Mouse (Mus musculus) forebrain, embryonic 16.5 days (tissue): ENCODE measurements around the gene Camk2d. TPM values are rescaled to one million over a fixed set of nuclear protein-coding genes. Genes with fewer than 3 reads are reported as not detected.

ENCODE experiments used
- ATAC-seq: fragments of 200-750 bp; cut with Nextera tagmentation; 2 replicates; pipeline ENCODE4 v1.8.0; 2017; ENCODE audit warnings: mild to moderate bottlenecking, moderate library complexity
- H3K27ac ChIP-seq: fragments of 300-500 bp; sonication (generic); 2 replicates; pipeline ENCODE4 v1.5.1; 2014; ENCODE audit warnings: low read length, control low read depth
- H3K27me3 ChIP-seq: fragments of 300-500 bp; sonication (generic); replicated peaks from 2 replicates; pipeline ENCODE4 v1.6.1; 2014; ENCODE audit warnings: low read length; ENCODE audit not compliant: control insufficient read depth, insufficient read depth
- H3K36me3 ChIP-seq: fragments of 300-500 bp; sonication (generic); 2 replicates; pipeline ENCODE4 v1.6.1; 2014; ENCODE audit not compliant: control insufficient read depth, insufficient read depth
- H3K4me1 ChIP-seq: fragments of 300-500 bp; sonication (generic); replicated peaks from 2 replicates; pipeline ENCODE4 v1.6.1; 2014; ENCODE audit warnings: low read length; ENCODE audit not compliant: control insufficient read depth, insufficient read depth
- H3K4me2 ChIP-seq: fragments of 300-500 bp; sonication (generic); 2 replicates; pipeline ENCODE4 v1.6.1; 2014; ENCODE audit warnings: mild to moderate bottlenecking, low read length, control low read depth
- H3K4me3 ChIP-seq: fragments of 300-500 bp; sonication (generic); replicated peaks from 2 replicates; pipeline ENCODE4 v1.5.1; 2014; ENCODE audit warnings: mild to moderate bottlenecking, low read length, control low read depth
- H3K9ac ChIP-seq: fragments of 300-500 bp; sonication (generic); replicated peaks from 2 replicates; pipeline ENCODE4 v1.6.1; 2014; ENCODE audit warnings: low read depth, low read length, control low read depth
- H3K9me3 ChIP-seq: fragments of 300-500 bp; sonication (generic); 2 replicates; pipeline ENCODE4 v1.6.1; 2016; ENCODE audit warnings: low read length; ENCODE audit not compliant: control insufficient read depth
- WGBS: fragments of 180-500 bp; shearing (Covaris S2); extraction: QIAGEN DNeasy Blood & Tissue Kit; methylation state at CpG from one replicate; pipeline ENCODE4 v1.1.7; 2014; 5-methylcytosine and 5-hydroxymethylcytosine counted together
- polyA plus RNA-seq: library from polyadenylated mRNA; unstranded; fragments of >200 nt; fragmentation: Nextera tagmentation; extraction: Ambion mirVana; gene quantifications from 2 replicates; pipeline ENCODE4 v1.2.1, GENCODE M21; 2015

Gene Camk2d
- polyA plus RNA-seq, 1 experiment from 2014 or later: 40.6 TPM

DNA sequence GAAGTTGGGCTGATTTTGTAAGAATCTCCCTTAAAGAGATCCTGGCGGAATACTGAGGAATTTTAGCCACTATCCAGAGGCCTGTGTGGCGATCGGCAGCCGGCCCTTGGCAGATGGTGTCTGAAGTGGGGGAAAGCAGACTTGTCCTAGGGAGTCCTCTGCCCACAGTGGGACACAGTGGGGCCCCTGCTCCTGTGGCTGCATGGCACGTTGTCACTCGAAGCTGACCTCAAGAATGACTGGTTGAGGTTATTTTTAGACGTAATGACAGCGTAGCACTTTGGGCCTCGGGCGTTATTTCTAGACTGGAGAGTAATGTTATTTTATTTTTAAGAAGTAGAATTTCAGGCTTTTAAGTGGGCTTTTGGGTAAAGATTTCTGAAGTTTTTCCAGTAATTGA, 62.7 kb downstream of the Camk2d start:
- 79% methylated on average over 10 of the region's 10 CpGs for WGBS
- no peak for ATAC-seq
- Histone ChIP-seq H3K27ac (no peak overlapping the region), H3K9me3 (no peaks in the 10 kb centered on the region), H3K27me3 (no peaks in the 10 kb centered on the region), H3K4me1 (peaks cover 3% of the 10 kb centered on the region; the same call in 1 of the 2 replicates), H3K9ac (no peak overlapping the region), H3K36me3 (no peaks in the 10 kb centered on the region), H3K4me3 (no peak overlapping the region), H3K4me2 (no peak overlapping the region)

GRCm38 (mm10) chr3:126659235-126659634, 63.1 kb downstream of the Camk2d start:
- Histone ChIP-seq H3K27me3 (no peaks in the 10 kb centered on the region), H3K4me3 (no peak overlapping the region), H3K9ac (no peak overlapping the region), H3K27ac (no peak overlapping the region), H3K4me2 (no peak overlapping the region), H3K36me3 (no peaks in the 10 kb centered on the region), H3K9me3 (no peaks in the 10 kb centered on the region), H3K4me1 (peaks cover 3% of the 10 kb centered on the region; the same call in 1 of the 2 replicates)
- WGBS: 90% methylated on average over 8 of the region's 8 CpGs
- no peak for ATAC-seq

DNA sequence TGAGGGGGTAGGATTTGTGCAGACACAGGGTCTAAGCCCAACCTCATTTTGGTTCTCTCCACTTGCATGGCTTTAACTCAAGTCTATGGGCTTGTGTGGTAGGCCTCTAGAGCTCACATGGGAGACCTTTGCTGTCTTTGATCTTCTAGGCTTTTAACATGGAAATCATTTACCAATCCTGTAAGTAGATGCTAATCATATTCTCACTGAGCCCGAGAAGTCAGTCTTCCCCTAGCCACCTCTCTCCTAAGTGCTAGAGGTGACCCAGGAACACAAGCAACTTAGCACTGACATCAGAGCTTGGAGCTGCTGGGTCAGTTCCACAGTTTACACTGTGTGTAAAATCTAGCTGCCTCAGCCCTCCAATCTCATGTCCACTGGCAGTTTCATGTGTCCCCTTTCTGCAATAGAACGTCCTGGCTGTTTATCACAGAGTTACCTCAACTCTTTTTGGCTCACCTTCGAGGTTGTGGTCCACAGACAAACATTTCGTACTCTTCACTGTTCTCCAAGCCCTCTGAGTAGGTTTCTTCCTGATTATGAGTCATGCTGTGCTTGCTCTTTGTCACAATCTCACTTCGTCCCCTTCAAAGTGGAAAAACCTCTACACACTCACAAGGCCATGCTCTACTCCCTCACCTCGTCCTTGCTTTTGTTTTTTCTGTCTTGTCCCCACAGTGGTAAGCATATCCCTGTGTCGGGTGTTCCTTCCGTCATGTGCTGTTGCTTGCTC, 63.9 kb downstream of the Camk2d start:
- Histone ChIP-seq H3K9me3 (no peaks in the 10 kb centered on the region), H3K9ac (no peak overlapping the region), H3K27me3 (no peaks in the 10 kb centered on the region), H3K27ac (no peak overlapping the region), H3K4me2 (no peak overlapping the region), H3K4me3 (no peak overlapping the region), H3K36me3 (no peaks in the 10 kb centered on the region), H3K4me1 (peaks cover 3% of the 10 kb centered on the region; the same call in 1 of the 2 replicates)
- no peak for ATAC-seq
- WGBS: 83% methylated on average over 8 of the region's 8 CpGs

DNA sequence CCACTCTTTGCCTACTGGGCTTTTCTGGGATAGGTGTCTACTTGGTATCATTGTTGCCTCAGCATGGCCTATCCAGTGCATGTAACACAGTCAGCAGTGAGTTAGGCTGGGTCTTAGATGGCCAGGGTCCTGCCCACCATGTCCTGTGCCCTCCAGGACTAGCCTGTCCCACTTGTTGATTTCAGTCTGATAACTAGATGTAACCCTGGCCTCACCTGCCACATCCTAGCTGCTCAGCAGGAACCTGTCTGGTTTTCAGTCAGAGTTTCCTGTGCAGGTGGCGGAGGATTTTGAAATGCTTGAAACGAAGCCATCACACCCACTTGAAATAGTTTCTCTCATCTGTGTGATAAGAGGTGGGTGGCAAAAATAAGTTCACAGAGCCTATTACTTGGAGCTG, 64.5 kb downstream of the Camk2d start:
- Histone ChIP-seq H3K4me3 (no peak overlapping the region), H3K9ac (no peak overlapping the region), H3K4me1 (peaks cover 3% of the 10 kb centered on the region; the same call in 1 of the 2 replicates), H3K36me3 (no peaks in the 10 kb centered on the region), H3K27ac (no peak overlapping the region), H3K27me3 (no peaks in the 10 kb centered on the region), H3K9me3 (no peaks in the 10 kb centered on the region), H3K4me2 (no peak overlapping the region)
- WGBS: 92% methylated on average over 2 of the region's 2 CpGs
- ATAC-seq: no peak

DNA sequence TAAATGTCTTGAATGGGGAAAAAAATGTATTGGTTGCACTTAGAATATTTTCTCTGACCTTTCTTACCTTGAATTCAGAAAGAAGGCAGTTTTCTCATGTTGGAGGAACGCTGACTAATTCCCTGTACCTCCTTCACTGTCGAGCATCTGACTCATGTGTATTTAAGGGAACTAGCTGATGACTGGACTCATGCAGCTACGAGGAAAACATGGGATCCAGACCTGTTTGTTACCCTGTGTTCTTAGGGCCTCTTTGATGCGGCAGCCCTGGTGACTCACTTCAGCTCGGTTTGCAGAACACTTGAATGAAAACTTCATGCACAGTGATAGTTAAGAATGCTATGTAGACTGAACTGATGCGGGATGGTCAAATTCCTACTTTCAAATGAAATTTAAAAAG, 64.9 kb downstream of the Camk2d start:
- no peak overlapping the region for H3K4me3 ChIP-seq
- ATAC-seq: no peak
- peaks cover 3% of the 10 kb centered on the region; the same call in 1 of the 2 replicates for H3K4me1 ChIP-seq
- H3K4me2 ChIP-seq: no peak overlapping the region
- no peaks in the 10 kb centered on the region for H3K9me3 ChIP-seq
- no peaks in the 10 kb centered on the region for H3K27me3 ChIP-seq
- H3K9ac ChIP-seq: no peak overlapping the region
- H3K36me3 ChIP-seq: no peaks in the 10 kb centered on the region
- 89% methylated on average over 6 of the region's 6 CpGs for WGBS
- no peak overlapping the region for H3K27ac ChIP-seq

DNA sequence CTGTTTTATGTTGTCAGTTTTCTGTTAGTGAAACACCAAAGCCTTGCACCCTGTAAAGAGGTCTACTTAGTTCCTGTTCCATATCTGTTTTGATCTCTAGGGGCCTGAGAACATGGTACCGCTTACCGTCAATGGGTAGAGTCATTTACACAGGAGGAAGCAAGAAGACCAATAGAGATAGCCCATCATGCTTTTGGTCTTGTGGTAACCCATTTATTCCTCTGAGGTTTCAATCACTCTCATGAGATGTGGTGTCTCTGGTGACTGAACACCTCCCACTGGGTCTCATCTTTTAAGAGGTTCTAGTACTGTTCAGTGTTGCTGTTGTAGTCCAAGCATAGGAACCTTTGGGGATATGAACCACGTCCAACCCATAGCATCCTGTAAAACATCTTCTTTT, 65.8 kb downstream of the Camk2d start:
- no peaks in the 10 kb centered on the region for H3K9me3 ChIP-seq
- H3K27me3 ChIP-seq: no peaks in the 10 kb centered on the region
- no peak overlapping the region for H3K4me3 ChIP-seq
- H3K27ac ChIP-seq: no peak overlapping the region
- H3K9ac ChIP-seq: no peak overlapping the region
- peaks cover under 1% of the 10 kb centered on the region; the same call in 1 of the 2 replicates for H3K4me1 ChIP-seq
- H3K4me2 ChIP-seq: no peak overlapping the region
- no peaks in the 10 kb centered on the region for H3K36me3 ChIP-seq
- no peak for ATAC-seq
- 96% methylated on average over 3 of the region's 3 CpGs for WGBS

DNA sequence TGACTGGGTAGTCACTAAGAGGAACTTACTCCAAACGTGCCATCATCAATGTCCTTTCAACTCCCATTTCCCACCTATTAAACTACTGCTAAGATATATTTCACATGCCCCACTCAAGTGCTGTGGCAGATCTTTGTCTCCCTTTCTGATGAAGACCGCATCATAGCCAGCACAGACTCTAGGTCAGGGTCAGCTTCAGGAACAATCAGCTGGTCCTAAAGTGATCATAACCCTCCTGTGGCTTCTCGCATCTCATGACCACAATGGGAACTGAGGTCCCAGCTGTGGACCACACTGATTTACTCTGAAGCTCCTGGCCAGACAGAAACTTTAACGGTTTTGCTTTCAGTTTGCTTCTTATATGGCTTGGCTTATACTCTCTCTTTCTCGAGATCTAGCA, 67.3 kb downstream of the Camk2d start:
- Histone ChIP-seq H3K9ac (no peak overlapping the region), H3K4me3 (no peak overlapping the region), H3K4me2 (no peak overlapping the region), H3K27me3 (no peaks in the 10 kb centered on the region), H3K36me3 (no peaks in the 10 kb centered on the region), H3K9me3 (no peaks in the 10 kb centered on the region), H3K27ac (no peak overlapping the region), H3K4me1 (peaks cover 14% of the 10 kb centered on the region)
- 81% methylated on average over 5 of the region's 5 CpGs for WGBS
- no peak for ATAC-seq

- H3K4me3 ChIP-seq: no peak overlapping the region
- no peak overlapping the region for H3K4me2 ChIP-seq
- H3K27ac ChIP-seq: no peak overlapping the region
- no peak overlapping the region for H3K9ac ChIP-seq
- no peaks in the 10 kb centered on the region for H3K27me3 ChIP-seq
- no peaks in the 10 kb centered on the region for H3K9me3 ChIP-seq
- H3K36me3 ChIP-seq: no peaks in the 10 kb centered on the region
- H3K4me1 ChIP-seq: peaks cover 20% of the 10 kb centered on the region
- ATAC-seq: no peak
- WGBS: 92% methylated on average over 1 of the region's 1 CpGs
Measured at GRCm38 (mm10) chr3:126665866-126666265, 69.8 kb downstream of the Camk2d start.

DNA sequence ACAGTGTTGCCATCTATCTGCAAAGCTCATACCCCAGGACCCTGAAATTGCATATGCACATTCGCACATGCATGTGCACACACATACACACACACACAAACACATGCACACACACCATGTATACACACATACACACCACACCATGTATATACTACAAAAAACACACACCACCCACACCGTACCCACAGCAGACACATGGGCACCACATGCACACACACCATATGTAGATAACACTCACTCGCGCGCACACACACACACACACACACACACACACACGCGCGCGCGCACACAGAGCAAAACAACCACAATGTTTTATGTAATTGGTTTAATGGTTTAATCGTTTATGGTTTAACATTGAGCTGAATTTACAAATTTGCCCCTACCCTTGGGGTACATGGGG, 70.9 kb downstream of the Camk2d start:
- 91% methylated on average over 11 of the region's 11 CpGs for WGBS
- no peaks in the 10 kb centered on the region for H3K9me3 ChIP-seq

More for the DNA sequence above, 70.9 kb downstream of the Camk2d start:
- no peaks in the 10 kb centered on the region for H3K36me3 ChIP-seq
- peak; percentile 35 for ATAC-seq
- peaks cover 20% of the 10 kb centered on the region for H3K4me1 ChIP-seq
- H3K27ac ChIP-seq: no peak overlapping the region
- no peaks in the 10 kb centered on the region for H3K27me3 ChIP-seq
- H3K9ac ChIP-seq: no peak overlapping the region
- H3K4me2 ChIP-seq: no peak overlapping the region
- H3K4me3 ChIP-seq: no peak overlapping the region
